Mouse (Mus musculus) C2C12 (cell line): ENCODE measurements around the gene Arpc4.

Source experiments
- CEBPB ChIP-seq: IDR thresholded peaks from one replicate; pipeline ENCODE4 v1.6.1; 2011; ENCODE audit warnings: low read depth, mild to moderate bottlenecking, control low read depth, moderate library complexity
- CTCF ChIP-seq: IDR thresholded peaks from one replicate; pipeline ENCODE4 v1.5.1; 2011; ENCODE audit not compliant: control insufficient read depth, insufficient read depth, insufficient read length
- MAX ChIP-seq: IDR thresholded peaks from one replicate; pipeline ENCODE4 v1.6.1; 2011; ENCODE audit warnings: mild to moderate bottlenecking, control low read depth
- MYOD1 ChIP-seq: IDR thresholded peaks from one replicate; pipeline ENCODE4 v1.6.1; 2011; ENCODE audit warnings: low read depth; ENCODE audit not compliant: control insufficient read depth, insufficient read length
- MYOG ChIP-seq: IDR thresholded peaks from one replicate; pipeline ENCODE4 v1.6.1; 2011; ENCODE audit not compliant: control insufficient read depth, insufficient read length; ENCODE audit errors: extremely low read depth
- USF1 ChIP-seq: IDR thresholded peaks from one replicate; pipeline ENCODE4 v1.6.1; 2011; ENCODE audit warnings: low read depth, mild to moderate bottlenecking, control low read depth, moderate library complexity

GRCm38 (mm10) chr6:113384351-113384927 lies 6.5 kb downstream of the Arpc4 start:
- no peak for TF ChIP-seq CTCF
- no peak for TF ChIP-seq MAX
- TF ChIP-seq USF1, result no peak
- no peak for TF ChIP-seq MYOD1
- TF ChIP-seq MYOG, result no peak
- no peak for TF ChIP-seq CEBPB
